8 mouse cellular contexts compared by ENCODE assay signal in genomic region chr16:78236746-78237640, GRCm38 (mm10).
DNase-seq lines count a peak whose midpoint lies in the region; ATAC-seq and TF ChIP-seq lines count a peak whose summit lies in the region.

No protein-coding gene starts in this region.

- H3K9me3 ChIP-seq in intestine, embryonic 15.5 days = no peaks in the 10 kb centered on the region
- no peaks in the 10 kb centered on the region for H3K9me3 ChIP-seq in lung, embryonic 16.5 days (ENCODE audit: control insufficient read depth, low read length)

- H3K4me1 ChIP-seq in embryonic fibroblast, embryonic 13.5 days (ENCODE audit: control insufficient read depth, insufficient read depth, low read length) = 0 out of 2 replicates have a peak, but pooled peaks cover 4% of the 10 kb centered on the region
- peaks cover 3% of the 10 kb centered on the region for H3K4me1 ChIP-seq in intestine, embryonic 15.5 days (replicated peaks)
- peaks cover 5% of the 10 kb centered on the region; the same call in 1 of the 2 replicates for H3K4me1 ChIP-seq in lung, embryonic 16.5 days (replicated peaks; ENCODE audit: control insufficient read depth, insufficient read depth, low read length)

- no peak overlapping the region for H3K27ac ChIP-seq in embryonic fibroblast, embryonic 13.5 days (ENCODE audit: insufficient read depth, low read length)
- H3K27ac ChIP-seq in intestine, embryonic 15.5 days = no peak overlapping the region; the same call in 1 of the 2 replicates
- H3K27ac ChIP-seq in lung, embryonic 16.5 days (ENCODE audit: low read length) = no peak overlapping the region

- H3K27me3 ChIP-seq in intestine, embryonic 15.5 days (replicated peaks) = no peaks in the 10 kb centered on the region
- H3K27me3 ChIP-seq in lung, embryonic 16.5 days (ENCODE audit: control insufficient read depth, insufficient read depth, low read depth, low read length) = no peaks in the 10 kb centered on the region; the same call in 1 of the 2 replicates

- peak overlapping the region; percentile 43 for H3K4me3 ChIP-seq in embryonic fibroblast, embryonic 13.5 days (ENCODE audit: insufficient read depth, low read length)
- H3K4me3 ChIP-seq in intestine, embryonic 15.5 days (replicated peaks) = peak overlapping the region; percentile 38
- H3K4me3 ChIP-seq in lung, embryonic 16.5 days (ENCODE audit: low read length) = peak overlapping the region; percentile 45

- no peak for TF ChIP-seq POLR2A in embryonic fibroblast, embryonic 13.5 days (IDR thresholded peaks at IDR 0.05; ENCODE audit: low read depth, low read length)

- 6% methylated on average over 25 of the region's 25 CpGs for WGBS in intestine, embryonic 15.5 days
- WGBS in lung, embryonic 16.5 days = 6% methylated on average over 25 of the region's 25 CpGs

- H3K4me2 ChIP-seq in intestine, embryonic 15.5 days (replicated peaks) = peak overlapping the region; percentile 75
- H3K4me2 ChIP-seq in lung, embryonic 16.5 days (ENCODE audit: low read depth, low read length) = peak overlapping the region; percentile 78

- DNase-seq in adrenal gland, adult 2 months = peak; percentile 48
- no peak for DNase-seq in adrenal gland, adult 8-10 months
- DNase-seq in 416B (ENCODE audit: low read depth) = peak; percentile 29
- peak; percentile 27 for DNase-seq in skeletal muscle tissue, adult 2 months (ENCODE audit: low read depth, low spot score)
- no peak for DNase-seq in spleen, postnatal 4 days (ENCODE audit: low spot score in 2 of 2)

- no peak overlapping the region for H3K9ac ChIP-seq in intestine, embryonic 15.5 days
- H3K9ac ChIP-seq in lung, embryonic 16.5 days (ENCODE audit: low read length) = peak overlapping the region; percentile 41

- ATAC-seq in intestine, embryonic 15.5 days = peak; percentile 63
- ATAC-seq in lung, embryonic 16.5 days (ENCODE audit: low read depth) = peak; percentile 58

- H3K36me3 ChIP-seq in intestine, embryonic 15.5 days = no peaks in the 10 kb centered on the region
- no peaks in the 10 kb centered on the region for H3K36me3 ChIP-seq in lung, embryonic 16.5 days (ENCODE audit: control insufficient read depth, insufficient read depth, low read length)

- TF ChIP-seq CTCF in embryonic fibroblast, embryonic 13.5 days (IDR thresholded peaks at IDR 0.05; ENCODE audit: borderline replicate concordance, insufficient read depth, low read length) = no peak

Comparison
In these comparisons a context has a peak if more than half of its experiments do, and no peak if none do; other contexts are left out.
1. DNase-seq: peak in adrenal gland, adult 2 months (single experiment), 416B (single experiment) and skeletal muscle tissue, adult 2 months (single experiment); none in adrenal gland, adult 8-10 months (single experiment) and spleen, postnatal 4 days (0 of 2).
2. Peak in every context shown above with its lines, with median percentiles within 50 percentile points of each other: H3K4me3 ChIP-seq.